Mouse (Mus musculus) C2C12 (cell line): ENCODE data around the gene 1110017D15Rik. TPM values are rescaled to one million over a fixed set of nuclear protein-coding genes. Genes with fewer than 3 reads are reported as not detected.

ENCODE experiments used
- H3K27me3 ChIP-seq: one replicate; pipeline ENCODE4 v1.6.1; 2011; ENCODE audit not compliant: control insufficient read depth, insufficient read depth, insufficient read length
- H3K36me3 ChIP-seq: one replicate; pipeline ENCODE4 v1.6.1; 2011; ENCODE audit not compliant: control insufficient read depth, insufficient read depth
- H3K4me3 ChIP-seq: one replicate; pipeline ENCODE4 v1.5.1; 2011; ENCODE audit warnings: mild to moderate bottlenecking, control low read depth; ENCODE audit not compliant: poor library complexity, insufficient read depth, severe bottlenecking
- H3K79me2 ChIP-seq: one replicate; pipeline ENCODE4 v1.6.1; 2011; ENCODE audit not compliant: control insufficient read depth, insufficient read depth
- H3K79me3 ChIP-seq: one replicate; pipeline ENCODE4 v1.6.1; 2011; ENCODE audit warnings: low read depth, control low read depth
- H3ac ChIP-seq: one replicate; pipeline ENCODE3; 2011; ENCODE audit warnings: low read depth; ENCODE audit not compliant: control insufficient read depth, insufficient read length
- CEBPB ChIP-seq: IDR thresholded peaks from one replicate; pipeline ENCODE4 v1.6.1; 2011; ENCODE audit warnings: low read depth, mild to moderate bottlenecking, control low read depth, moderate library complexity
- CTCF ChIP-seq: IDR thresholded peaks from one replicate; pipeline ENCODE4 v1.5.1; 2011; ENCODE audit not compliant: control insufficient read depth, insufficient read depth, insufficient read length
- FOSL1 ChIP-seq: IDR thresholded peaks from one replicate; pipeline ENCODE4 v1.8.0; 2011; ENCODE audit warnings: mild to moderate bottlenecking, low read length; ENCODE audit not compliant: poor library complexity, insufficient read depth, severe bottlenecking
- MAX ChIP-seq: IDR thresholded peaks from one replicate; pipeline ENCODE4 v1.6.1; 2011; ENCODE audit warnings: mild to moderate bottlenecking, control low read depth
- MYOD1 ChIP-seq: IDR thresholded peaks from one replicate; pipeline ENCODE4 v1.6.1; 2011; ENCODE audit warnings: low read depth; ENCODE audit not compliant: control insufficient read depth, insufficient read length
- MYOG ChIP-seq: IDR thresholded peaks from one replicate; pipeline ENCODE4 v1.6.1; 2011; ENCODE audit not compliant: control insufficient read depth, insufficient read length; ENCODE audit errors: extremely low read depth
- USF1 ChIP-seq: IDR thresholded peaks from one replicate; pipeline ENCODE4 v1.6.1; 2011; ENCODE audit warnings: low read depth, mild to moderate bottlenecking, control low read depth, moderate library complexity
- polyA plus RNA-seq: library from polyadenylated mRNA; unstranded; fragments of >200 nt; fragmentation: generic; extraction: Trizol; gene quantifications from one replicate; pipeline ENCODE4 v1.2.1, GENCODE M21; 2012; ENCODE audit warnings: missing spikeins

Gene 1110017D15Rik
- polyA plus RNA-seq, 1 experiment = 0.14 TPM

GRCm38 (mm10) chr4:41523839-41524238 lies 6.7 kb upstream of the 1110017D15Rik start:
- Histone ChIP-seq H3K27me3 (peaks cover 38% of the 10 kb centered on the region), H3ac (no peak overlapping the region), H3K79me3 (no peaks in the 10 kb centered on the region), H3K36me3 (no peaks in the 10 kb centered on the region), H3K79me2 (no peaks in the 10 kb centered on the region), H3K4me3 (no peak overlapping the region)
- TF ChIP-seq USF1 (no peak), CTCF (no peak), MAX (no peak), CEBPB (no peak), FOSL1 (no peak), MYOG (no peak), MYOD1 (no peak)

GRCm38 (mm10) chr4:41522788-41523187 lies 5.7 kb upstream of the 1110017D15Rik start:
- no peaks in the 10 kb centered on the region for H3K79me2 ChIP-seq
- H3K36me3 ChIP-seq = no peaks in the 10 kb centered on the region
- H3K79me3 ChIP-seq = no peaks in the 10 kb centered on the region
- H3K4me3 ChIP-seq = no peak overlapping the region
- no peak for TF ChIP-seq FOSL1
- TF ChIP-seq MAX = peak; percentile 28
- no peak overlapping the region for H3ac ChIP-seq
- H3K27me3 ChIP-seq = peaks cover 43% of the 10 kb centered on the region

- no peaks in the 10 kb centered on the region for H3K36me3 ChIP-seq
- no peak overlapping the region for H3ac ChIP-seq
- H3K79me2 ChIP-seq = no peaks in the 10 kb centered on the region
- H3K4me3 ChIP-seq = no peak overlapping the region
- TF ChIP-seq MYOG = no peak
- no peak for TF ChIP-seq FOSL1
- no peak for TF ChIP-seq CEBPB
- TF ChIP-seq MYOD1 = no peak
- no peak for TF ChIP-seq USF1
- TF ChIP-seq MAX = no peak
- no peak for TF ChIP-seq CTCF
- H3K79me3 ChIP-seq = no peaks in the 10 kb centered on the region
- H3K27me3 ChIP-seq = peaks cover 43% of the 10 kb centered on the region
Observed at GRCm38 (mm10) chr4:41522136-41522535, 5.0 kb upstream of the 1110017D15Rik start.

GRCm38 (mm10) chr4:41520641-41521040 lies 3.5 kb upstream of the 1110017D15Rik start:
- no peak overlapping the region for H3K4me3 ChIP-seq
- TF ChIP-seq MAX (no peak), USF1 (no peak), FOSL1 (no peak), CEBPB (no peak), CTCF (no peak), MYOD1 (no peak), MYOG (no peak)
- H3K79me3 ChIP-seq = no peaks in the 10 kb centered on the region
- H3K27me3 ChIP-seq = peaks cover 36% of the 10 kb centered on the region
- H3K36me3 ChIP-seq = no peaks in the 10 kb centered on the region
- no peak overlapping the region for H3ac ChIP-seq
- no peaks in the 10 kb centered on the region for H3K79me2 ChIP-seq

GRCm38 (mm10) chr4:41519195-41519594 lies 2.1 kb upstream of the 1110017D15Rik start:
- H3K79me2 ChIP-seq = no peaks in the 10 kb centered on the region
- H3K79me3 ChIP-seq = no peaks in the 10 kb centered on the region
- no peak overlapping the region for H3ac ChIP-seq
- TF ChIP-seq FOSL1 (no peak), MAX (no peak), USF1 (no peak), MYOD1 (no peak), CTCF (no peak), MYOG (no peak), CEBPB (no peak)
- H3K36me3 ChIP-seq = no peaks in the 10 kb centered on the region
- peaks cover 31% of the 10 kb centered on the region for H3K27me3 ChIP-seq
- H3K4me3 ChIP-seq = no peak overlapping the region

- Histone ChIP-seq H3K27me3 (peaks cover 30% of the 10 kb centered on the region), H3K36me3 (no peaks in the 10 kb centered on the region), H3ac (no peak overlapping the region), H3K4me3 (no peak overlapping the region), H3K79me2 (no peaks in the 10 kb centered on the region), H3K79me3 (no peaks in the 10 kb centered on the region)
- no peak for TF ChIP-seq MAX
- no peak for TF ChIP-seq FOSL1
- no peak for TF ChIP-seq USF1
- TF ChIP-seq MYOD1 = no peak
- no peak for TF ChIP-seq CTCF
- no peak for TF ChIP-seq MYOG
- TF ChIP-seq CEBPB = no peak
Observed at GRCm38 (mm10) chr4:41518349-41518748, 1.2 kb upstream of the 1110017D15Rik start.
